Mouse (Mus musculus): ENCODE measurements around the gene Cct7.

DNA sequence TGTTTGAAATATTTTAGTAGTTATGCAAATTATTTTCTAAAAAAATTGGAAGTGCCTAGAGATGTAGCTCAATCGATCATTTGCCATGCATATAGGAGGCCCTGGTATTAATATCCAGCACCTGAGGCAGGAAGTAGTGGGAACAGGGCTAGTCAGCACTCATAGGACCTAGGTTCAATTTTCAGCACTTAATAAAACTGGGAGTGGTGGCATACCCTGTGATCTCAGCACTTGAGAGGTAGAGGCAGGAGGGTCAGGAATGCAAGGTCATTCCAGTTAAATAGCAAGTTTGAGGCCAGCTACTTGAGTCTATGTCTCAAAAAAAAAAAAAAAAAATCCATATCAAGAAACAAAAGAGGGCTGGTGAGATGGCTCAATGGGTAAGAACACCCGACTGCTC is 32.2 kb upstream of the Cct7 start:
- TF ChIP-seq POLR2A (IDR thresholded peaks at IDR 0.05; ENCODE audit: control insufficient read depth, extremely low read depth, insufficient read depth, low read length, poor library complexity) (no peak), CTCF (IDR thresholded peaks at IDR 0.05; ENCODE audit: borderline replicate concordance, control insufficient read depth, extremely low read depth, insufficient read depth, low read length, poor library complexity) (no peak)

All from thymus, adult 2 months (tissue).